Mouse (Mus musculus) myocyte (in vitro differentiated cells): ENCODE results near the gene Tle3.

Source experiments
- MAX ChIP-seq: IDR thresholded peaks from one replicate; pipeline ENCODE4 v1.6.1; 2011; ENCODE audit warnings: low read depth, mild to moderate bottlenecking, control low read depth
- MYOD1 ChIP-seq, 3 experiments: IDR thresholded peaks; one replicate each; pipeline ENCODE4 v1.6.1; 2011; ENCODE audit warnings: control low read depth in 2 of 3, low read depth in 2 of 3, mild to moderate bottlenecking in 2 of 3, moderate library complexity in 1 of 3; ENCODE audit not compliant: insufficient read length in 2 of 3, control insufficient read depth in 1 of 3
- POLR2A ChIP-seq: IDR thresholded peaks from one replicate; pipeline ENCODE4 v1.6.1; 2011; ENCODE audit warnings: low read depth, mild to moderate bottlenecking, control low read depth, moderate library complexity; ENCODE audit not compliant: insufficient read length
- SRF ChIP-seq: IDR thresholded peaks from one replicate; pipeline ENCODE4 v1.6.1; 2011; ENCODE audit warnings: low read depth; ENCODE audit not compliant: control insufficient read depth, insufficient read length
- TCF12 ChIP-seq: IDR thresholded peaks from one replicate; pipeline ENCODE4 v1.6.1; 2011; ENCODE audit warnings: mild to moderate bottlenecking, control low read depth; ENCODE audit not compliant: poor library complexity, insufficient read depth, severe bottlenecking

DNA sequence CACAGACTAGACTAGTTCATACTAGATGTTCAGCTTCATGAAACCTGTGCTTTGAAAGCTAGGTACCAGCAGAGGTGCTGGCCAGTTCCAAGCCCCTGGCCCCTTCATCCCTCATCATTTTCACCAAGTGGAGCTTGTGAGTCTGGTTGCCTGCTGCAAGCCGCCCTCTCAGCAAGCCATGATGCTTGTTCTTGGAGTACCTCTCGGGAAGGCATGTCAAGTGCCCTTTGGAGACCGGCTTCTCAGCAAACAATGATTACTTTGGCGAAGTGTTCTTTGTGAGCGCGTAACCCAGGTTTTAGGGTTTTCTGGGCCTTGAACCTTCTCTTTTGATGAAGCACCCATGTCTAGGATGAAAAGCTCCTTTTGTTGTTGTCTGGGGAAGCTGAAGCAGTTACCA, 64.6 kb downstream of the Tle3 start:
- TF ChIP-seq POLR2A (no peak), MAX (no peak), SRF (no peak), MYOD1 (IDR thresholded peaks at IDR 0.05; ENCODE audit: control insufficient read depth in 1 of 3, insufficient read length in 2 of 3, low read depth in 2 of 3) (no peak), TCF12 (no peak)
